In the genomic region with DNA sequence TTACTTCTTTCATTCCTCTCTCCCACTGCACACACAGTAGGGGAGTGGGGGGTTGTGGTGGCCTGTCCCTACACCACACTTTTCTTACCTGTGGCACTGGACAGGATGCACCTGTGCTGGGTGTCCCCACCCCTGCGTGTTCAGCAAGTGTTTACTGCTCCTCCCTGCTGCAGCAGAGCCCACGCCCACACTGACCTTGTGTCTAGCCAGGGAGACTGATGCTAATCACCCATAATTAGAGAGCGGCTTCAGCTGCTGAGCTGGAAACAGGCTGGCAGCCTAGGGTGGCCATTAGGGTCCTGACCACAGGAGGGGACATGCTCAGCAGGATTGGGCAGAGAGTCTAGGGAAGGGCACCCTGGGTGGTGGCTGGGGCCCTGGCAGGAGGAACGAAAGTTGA, we compare ENCODE assay signal across 9 mouse cellular contexts. TPM values are rescaled to one million over a fixed set of nuclear protein-coding genes. Genes with fewer than 3 reads are reported as not detected.
DNase-seq lines count a peak whose midpoint lies in the region; ATAC-seq lines count a peak whose summit lies in the region.
"Had no signal": no experiment of that assay in that cellular context is flagged by ENCODE, and none has a peak within 500 bp of the region (broad histone marks: within the 10 kb centered on the region; RNA-seq: fewer than 3 reads in every experiment).

No protein-coding gene starts in this region.

- H3K27me3 ChIP-seq in heart, embryonic 12.5 days (replicated peaks) = no peaks in the 10 kb centered on the region
- H3K27me3 ChIP-seq in embryonic facial prominence, embryonic 15.5 days = no peaks in the 10 kb centered on the region

- no peak overlapping the region for H3K4me3 ChIP-seq in heart, embryonic 12.5 days
- H3K4me3 ChIP-seq in embryonic facial prominence, embryonic 15.5 days (replicated peaks) = peak overlapping the region; percentile 79; the same call in 1 of the 2 replicates

- H3K27ac ChIP-seq in heart, embryonic 12.5 days (ENCODE audit: poor library complexity, severe bottlenecking) = no peak overlapping the region
- H3K27ac ChIP-seq in embryonic facial prominence, embryonic 15.5 days (replicated peaks) = peak overlapping the region; percentile 96

- WGBS in heart, embryonic 12.5 days = 80% methylated on average over 4 of the region's 4 CpGs
- WGBS in embryonic facial prominence, embryonic 15.5 days = 60% methylated on average over 4 of the region's 4 CpGs

- H3K4me2 ChIP-seq in heart, embryonic 12.5 days = peak overlapping the region; percentile 75
- H3K4me2 ChIP-seq in embryonic facial prominence, embryonic 15.5 days (replicated peaks) = peak overlapping the region; percentile 63; the same call in 1 of the 2 replicates

- no peak for ATAC-seq in heart, embryonic 12.5 days (ENCODE audit: insufficient number of reproducible peaks, low FRiP score)
- ATAC-seq in embryonic facial prominence, embryonic 15.5 days (ENCODE audit: insufficient number of reproducible peaks, low FRiP score, low TSS enrichment, low read depth) = no peak
- ATAC-seq in monocyte, adult 5-6 weeks (replicated peaks; ENCODE audit: insufficient number of reproducible peaks, low FRiP score, low TSS enrichment, poor library complexity, severe bottlenecking) = no peak

- H3K36me3 ChIP-seq in heart, embryonic 12.5 days = peaks cover 31% of the 10 kb centered on the region
- H3K36me3 ChIP-seq in embryonic facial prominence, embryonic 15.5 days = peaks cover 26% of the 10 kb centered on the region

- intact Hi-C loops in heart, postnatal 14 days (cut with DNase I) = loop anchor here (2.0 kb wide), 1 partner anchor 20 kb away; no protein-coding TSS in a partner anchor

- peak overlapping the region; percentile 79; the same call in 1 of the 2 replicates for H3K9ac ChIP-seq in heart, embryonic 12.5 days
- 0 out of 2 replicates have a peak overlapping the region, but pooled peaks have one; percentile 50 for H3K9ac ChIP-seq in embryonic facial prominence, embryonic 15.5 days

- H3K9me3 ChIP-seq in heart, embryonic 12.5 days (replicated peaks) = no peaks in the 10 kb centered on the region
- no peaks in the 10 kb centered on the region for H3K9me3 ChIP-seq in embryonic facial prominence, embryonic 15.5 days (replicated peaks)

- no peak for DNase-seq in heart, postnatal 14 days
- peak; percentile 48 for DNase-seq in CD4-positive helper T cell, adult 2 months (ENCODE audit: low read depth, low spot score)
- DNase-seq in liver = peak; percentile 71
- DNase-seq in gastrocnemius, adult 8-10 months (ENCODE audit: low spot score in 2 of 2) = no peak
- DNase-seq in right cerebral cortex, adult 18-20 months = no peak
- DNase-seq: left cerebral cortex, postnatal 4 days had no signal

- H3K4me1 ChIP-seq in heart, embryonic 12.5 days (replicated peaks) = peaks cover 21% of the 10 kb centered on the region
- H3K4me1 ChIP-seq in embryonic facial prominence, embryonic 15.5 days = peaks cover 27% of the 10 kb centered on the region

RNA-seq across cellular contexts. Expression of gene Lsm4, which starts 1.7 kb away (rescaled TPM):
- polyA plus RNA-seq in heart, embryonic 12.5 days (2016; fragmentation: Nextera tagmentation; extraction: Ambion mirVana) = 289 and 301 TPM in 2 replicates
- 10 to 100 TPM; 75.0 to 76.5 TPM for total RNA-seq in heart, postnatal 14 days (2021)
- polyA plus RNA-seq in embryonic facial prominence, embryonic 15.5 days (2015; fragmentation: Nextera tagmentation; extraction: Ambion mirVana) = 243 and 244 TPM in 2 replicates
- total RNA-seq in monocyte, adult 5-6 weeks (2017) = 69.1 to 93.3 TPM (median 80.9 TPM) in 3 replicates
- 10 to 100 TPM; 64.4 to 75.4 (median 70.3) TPM for total RNA-seq in gastrocnemius, adult 8-10 months (2022)

RNA-seq across cellular contexts. Expression of gene Pgpep1, which starts 14.5 kb away (rescaled TPM):
- 32.1 and 35.6 TPM in 2 replicates for polyA plus RNA-seq in heart, embryonic 12.5 days (2016; fragmentation: Nextera tagmentation; extraction: Ambion mirVana)
- total RNA-seq in heart, postnatal 14 days (2021) = 10 to 100 TPM; 38.4 to 46.8 TPM
- polyA plus RNA-seq in embryonic facial prominence, embryonic 15.5 days (2015; fragmentation: Nextera tagmentation; extraction: Ambion mirVana) = 52.1 and 56.6 TPM in 2 replicates
- 2.3 to 4.9 TPM (median 3.3 TPM) in 3 replicates for total RNA-seq in monocyte, adult 5-6 weeks (2017)
- total RNA-seq in gastrocnemius, adult 8-10 months (2022) = 10 to 100 TPM; 13.6 to 19.0 (median 15.7) TPM

RNA-seq across cellular contexts. Expression of gene Jund, which starts 24.0 kb away (rescaled TPM):
- 183 and 206 TPM in 2 replicates for polyA plus RNA-seq in heart, embryonic 12.5 days (2016; fragmentation: Nextera tagmentation; extraction: Ambion mirVana)
- total RNA-seq in heart, postnatal 14 days (2021) = 100 to 1,000 TPM; 159 to 162 TPM
- 97.7 and 99.6 TPM in 2 replicates for polyA plus RNA-seq in embryonic facial prominence, embryonic 15.5 days (2015; fragmentation: Nextera tagmentation; extraction: Ambion mirVana)
- total RNA-seq in monocyte, adult 5-6 weeks (2017) = 131 to 182 TPM (median 168 TPM) in 3 replicates
- 10 to 100 TPM; 31.9 to 42.0 (median 38.3) TPM for total RNA-seq in gastrocnemius, adult 8-10 months (2022)

RNA-seq across cellular contexts. Expression of gene Iqcn, which starts 28.5 kb away (rescaled TPM):
- 0.04 and 0.06 TPM in 2 replicates for polyA plus RNA-seq in heart, embryonic 12.5 days (2016; fragmentation: Nextera tagmentation; extraction: Ambion mirVana)
- under 1 TPM; 0.10 to 0.12 TPM for total RNA-seq in heart, postnatal 14 days (2021)
- 0.03 and 0.04 TPM in 2 replicates for polyA plus RNA-seq in embryonic facial prominence, embryonic 15.5 days (2015; fragmentation: Nextera tagmentation; extraction: Ambion mirVana)
- total RNA-seq in monocyte, adult 5-6 weeks (2017) = 0.67 to 0.78 TPM in 2 of 3 replicates, not detected in the other
- total RNA-seq in gastrocnemius, adult 8-10 months (2022) = not detected

RNA-seq across cellular contexts. Expression of gene Gdf15, which starts 42.5 kb away (rescaled TPM):
- polyA plus RNA-seq in heart, embryonic 12.5 days (2016; fragmentation: Nextera tagmentation; extraction: Ambion mirVana) = 1.0 and 1.1 TPM in 2 replicates
- total RNA-seq in heart, postnatal 14 days (2021) = 1 to 10 TPM in 1 of 2 experiments, under 1 TPM in 1; 0.41 to 1.6 TPM
- 0.16 TPM in 2 replicates for polyA plus RNA-seq in embryonic facial prominence, embryonic 15.5 days (2015; fragmentation: Nextera tagmentation; extraction: Ambion mirVana)
- 0.19 to 3.8 TPM in 2 of 3 replicates, not detected in the other for total RNA-seq in monocyte, adult 5-6 weeks (2017)
- under 1 TPM in 1 of 4 experiments, not detected in 3; 0.24 TPM for total RNA-seq in gastrocnemius, adult 8-10 months (2022)
- total RNA-seq: left cerebral cortex, postnatal 4 days had no signal

Comparison
In these comparisons a context has a peak if more than half of its experiments do, and no peak if none do; other contexts are left out.
1. DNase-seq: peak in CD4-positive helper T cell, adult 2 months (single experiment) and liver (single experiment); none in heart, postnatal 14 days (0 of 2), gastrocnemius, adult 8-10 months (0 of 2) and right cerebral cortex, adult 18-20 months (single experiment).